Comparison of ENCODE assay signal across 15 mouse cellular contexts in the genomic region with DNA sequence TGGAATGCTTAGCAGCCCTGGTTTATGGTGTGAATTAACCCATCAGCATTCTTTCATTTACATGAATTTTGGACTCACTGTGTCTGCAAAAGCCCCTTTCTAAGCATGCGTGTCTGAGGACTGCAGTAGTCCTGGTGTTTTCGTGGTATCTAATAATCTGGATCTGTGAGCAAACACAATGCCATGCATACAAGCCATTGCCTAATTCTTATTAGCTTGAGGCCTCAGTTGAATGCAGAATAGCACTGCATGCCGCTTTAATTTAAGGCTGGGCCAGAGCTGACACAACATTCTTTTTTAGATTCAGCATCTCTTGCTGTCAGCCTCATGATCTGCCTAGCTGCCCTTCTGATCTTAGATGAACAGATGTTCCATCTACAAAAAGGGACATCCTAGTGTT. TPM values are rescaled to one million over a fixed set of nuclear protein-coding genes. Genes with fewer than 3 reads are reported as not detected.
DNase-seq lines count a peak whose midpoint lies in the region; ATAC-seq lines count a peak whose summit lies in the region.
"Had no signal": no experiment of that assay in that cellular context is flagged by ENCODE, and none has a peak within 500 bp of the region (broad histone marks: within the 10 kb centered on the region; RNA-seq: fewer than 3 reads in every experiment).

No protein-coding gene starts in this region.

- peak; percentile 20 for DNase-seq in embryo, embryonic 11 days
- no peak for DNase-seq in embryo, embryonic 9.5 days (ENCODE audit: extremely low spot score)
- DNase-seq in Muller cell, postnatal 12 days (ENCODE audit: inconsistent ontology term): peak; percentile 73
- DNase-seq in limb, embryonic 10.5 days (ENCODE audit: low spot score): no peak
- DNase-seq in cerebellum, postnatal 36 days: no peak
- no peak for DNase-seq in spleen, adult 12 weeks (ENCODE audit: low spot score)
- DNase-seq: cerebellum, adult 9-10 months; kidney, adult 9 months; lung, adult 2 months; thymus, adult 18-20 months had no signal

- H3K4me3 ChIP-seq in hindbrain, embryonic 12.5 days: no peak overlapping the region
- H3K4me3 ChIP-seq in midbrain, embryonic 16.5 days (ENCODE audit: low read depth, low read length): no peak overlapping the region
- H3K4me3 ChIP-seq in limb, embryonic 10.5 days: no peak overlapping the region
- H3K4me3 ChIP-seq: embryonic facial prominence, embryonic 15.5 days; limb, embryonic 12.5 days had no signal

- H3K4me2 ChIP-seq in hindbrain, embryonic 12.5 days (replicated peaks): peak overlapping the region; percentile 28
- no peak overlapping the region; the same call in 1 of the 2 replicates for H3K4me2 ChIP-seq in midbrain, embryonic 16.5 days (ENCODE audit: low read length)
- H3K4me2 ChIP-seq: embryonic facial prominence, embryonic 15.5 days; limb, embryonic 12.5 days had no signal

- no peaks in the 10 kb centered on the region for H3K36me3 ChIP-seq in hindbrain, embryonic 12.5 days
- H3K36me3 ChIP-seq in midbrain, embryonic 16.5 days (ENCODE audit: control insufficient read depth, insufficient read depth, low read length): no peaks in the 10 kb centered on the region
- H3K36me3 ChIP-seq in limb, embryonic 10.5 days: no peaks in the 10 kb centered on the region
- H3K36me3 ChIP-seq: embryonic facial prominence, embryonic 15.5 days; limb, embryonic 12.5 days had no signal

- no peaks in the 10 kb centered on the region for H3K27me3 ChIP-seq in hindbrain, embryonic 12.5 days
- no peaks in the 10 kb centered on the region for H3K27me3 ChIP-seq in midbrain, embryonic 16.5 days (ENCODE audit: control insufficient read depth, insufficient read depth, low read depth, low read length)
- H3K27me3 ChIP-seq in limb, embryonic 10.5 days (ENCODE audit: low read depth, poor library complexity, severe bottlenecking): no peaks in the 10 kb centered on the region
- H3K27me3 ChIP-seq: embryonic facial prominence, embryonic 15.5 days had no signal

- H3K27ac ChIP-seq in hindbrain, embryonic 12.5 days: peak overlapping the region; percentile 67
- H3K27ac ChIP-seq in midbrain, embryonic 16.5 days (ENCODE audit: low read length): peak overlapping the region; percentile 65
- no peak overlapping the region for H3K27ac ChIP-seq in limb, embryonic 10.5 days
- H3K27ac ChIP-seq: embryonic facial prominence, embryonic 15.5 days; limb, embryonic 12.5 days had no signal

- peak overlapping the region; percentile 10; the same call in 1 of the 2 replicates for H3K9ac ChIP-seq in hindbrain, embryonic 12.5 days
- H3K9ac ChIP-seq in midbrain, embryonic 16.5 days (ENCODE audit: low read depth, low read length): no peak overlapping the region; the same call in 1 of the 2 replicates
- H3K9ac ChIP-seq: embryonic facial prominence, embryonic 15.5 days; limb, embryonic 12.5 days had no signal

- ATAC-seq in hindbrain, embryonic 12.5 days (ENCODE audit: low FRiP score): peak; percentile 40
- peak; percentile 32; the same call in 1 of the 2 replicates for ATAC-seq in midbrain, embryonic 16.5 days

- WGBS in hindbrain, embryonic 12.5 days: 34% methylated on average over 3 of the region's 3 CpGs
- 15% methylated on average over 3 of the region's 3 CpGs for WGBS in midbrain, embryonic 16.5 days
- WGBS in limb, embryonic 10.5 days: 86% methylated on average over 3 of the region's 3 CpGs

- H3K9me3 ChIP-seq in hindbrain, embryonic 12.5 days (replicated peaks): no peaks in the 10 kb centered on the region
- no peaks in the 10 kb centered on the region for H3K9me3 ChIP-seq in midbrain, embryonic 16.5 days (replicated peaks; ENCODE audit: control insufficient read depth, low read length, poor library complexity, severe bottlenecking)
- H3K9me3 ChIP-seq in limb, embryonic 10.5 days (replicated peaks): no peaks in the 10 kb centered on the region
- H3K9me3 ChIP-seq: embryonic facial prominence, embryonic 15.5 days; limb, embryonic 12.5 days; megakaryocyte, embryonic 14.5 days had no signal

- H3K4me1 ChIP-seq in hindbrain, embryonic 12.5 days: peaks cover 16% of the 10 kb centered on the region
- H3K4me1 ChIP-seq in midbrain, embryonic 16.5 days (ENCODE audit: control insufficient read depth, insufficient read depth, low read length): peaks cover 14% of the 10 kb centered on the region
- peaks cover 11% of the 10 kb centered on the region; the same call in 1 of the 2 replicates for H3K4me1 ChIP-seq in limb, embryonic 10.5 days

RNA-seq across cellular contexts. Expression of gene Ubl7, which starts 9.2 kb away (rescaled TPM):
- 143 and 144 TPM in 2 replicates for polyA plus RNA-seq in hindbrain, embryonic 12.5 days (2016; fragmentation: Nextera tagmentation; extraction: Ambion mirVana)
- polyA plus RNA-seq in midbrain, embryonic 16.5 days (2015; fragmentation: Nextera tagmentation; extraction: Ambion mirVana): 173 and 176 TPM in 2 replicates
- polyA plus RNA-seq in limb, embryonic 10.5 days (2016; fragmentation: Nextera tagmentation; extraction: Ambion mirVana): 123 and 130 TPM in 2 replicates

RNA-seq across cellular contexts. Expression of gene Sema7a, which starts 38.3 kb away (rescaled TPM):
- 1.0 and 1.7 TPM in 2 replicates for polyA plus RNA-seq in hindbrain, embryonic 12.5 days (2016; fragmentation: Nextera tagmentation; extraction: Ambion mirVana)
- polyA plus RNA-seq in midbrain, embryonic 16.5 days (2015; fragmentation: Nextera tagmentation; extraction: Ambion mirVana): 1.6 and 1.9 TPM in 2 replicates
- 0.20 and 0.26 TPM in 2 replicates for polyA plus RNA-seq in limb, embryonic 10.5 days (2016; fragmentation: Nextera tagmentation; extraction: Ambion mirVana)

Comparison
In these comparisons a context has a peak if more than half of its experiments do, and no peak if none do; other contexts are left out.
1. DNase-seq: peak in embryo, embryonic 11 days (single experiment) and Muller cell, postnatal 12 days (single experiment); none in embryo, embryonic 9.5 days (single experiment), limb, embryonic 10.5 days (single experiment), cerebellum, postnatal 36 days (0 of 2) and spleen, adult 12 weeks (single experiment).